19 mouse cellular contexts compared by ENCODE assay signal in genomic region chr1:151285045-151285444, GRCm38 (mm10). TPM values are rescaled to one million over a fixed set of nuclear protein-coding genes. Genes with fewer than 3 reads are reported as not detected.
DNase-seq lines count a peak whose midpoint lies in the region; ATAC-seq and TF ChIP-seq lines count a peak whose summit lies in the region.
"Had no signal": no experiment of that assay in that cellular context is flagged by ENCODE, and none has a peak within 500 bp of the region (broad histone marks: within the 10 kb centered on the region; RNA-seq: fewer than 3 reads in every experiment).

No protein-coding gene starts in this region.

- H3K4me3 ChIP-seq in layer of hippocampus, adult 2 months: no peak overlapping the region
- H3K4me3 ChIP-seq: embryonic facial prominence, embryonic 12.5 days; forebrain, embryonic 15.5 days; heart, embryonic 10.5 days; hindbrain, embryonic 12.5 days had no signal

- peak; percentile 70 for ATAC-seq in common myeloid progenitor, adult 5-6 weeks (replicated peaks; ENCODE audit: low read depth, poor library complexity, severe bottlenecking)
- peak; percentile 69 for ATAC-seq in megakaryocyte progenitor cell, adult 5-6 weeks (replicated peaks; ENCODE audit: poor library complexity)
- ATAC-seq: forebrain, embryonic 15.5 days; hindbrain, embryonic 16.5 days; inflammation-experienced regulatory T-cells, adult 6 months had no signal

- no peak for DNase-seq in layer of hippocampus, adult 2 months (ENCODE audit: low spot score in 2 of 2)
- no peak for DNase-seq in layer of hippocampus, adult 8-10 months (ENCODE audit: low spot score in 2 of 2)
- no peak for DNase-seq in retina, embryonic 14.5 days (ENCODE audit: low spot score)
- no peak for DNase-seq in cerebellum, postnatal 4 days (ENCODE audit: low spot score in 2 of 2)
- no peak for DNase-seq in adrenal gland, adult (ENCODE audit: inconsistent age in 2 of 2, low spot score in 1 of 2)
- DNase-seq: adrenal gland, postnatal 10 days; cerebellum, adult 2 months; cerebellum, postnatal 10 days; gastrocnemius, postnatal 36 days; heart, adult 18-20 months; heart, postnatal 36 days had no signal

- TF ChIP-seq CTCF in layer of hippocampus, adult 2 months (conservative IDR thresholded peaks at IDR 0.05): no peak

- peak overlapping the region; percentile 23; the same call in 1 of the 2 replicates for H3K27ac ChIP-seq in layer of hippocampus, adult 2 months
- H3K27ac ChIP-seq: embryonic facial prominence, embryonic 12.5 days; forebrain, embryonic 15.5 days; heart, embryonic 10.5 days; hindbrain, embryonic 12.5 days had no signal

RNA-seq across cellular contexts. Expression of gene Ivns1abp, which starts 59.2 kb away (rescaled TPM):
- 10 to 100 TPM; 85.8 to 96.9 TPM for total RNA-seq in layer of hippocampus, adult 2 months (2021)
- 10 to 100 TPM; 87.0 to 94.5 (median 92.4) TPM for total RNA-seq in layer of hippocampus, adult 8-10 months (2022)
- 467 and 489 TPM in 2 replicates for total RNA-seq in common myeloid progenitor, adult 5-6 weeks (2017)
- 277 and 293 TPM in 2 replicates for total RNA-seq in megakaryocyte progenitor cell, adult 5-6 weeks (2015)
- 330 and 449 TPM in 2 replicates for total RNA-seq in megakaryocyte progenitor cell, adult 5-6 weeks (2017)
